Mouse (Mus musculus): ENCODE measurements around the gene Ptcd1. TPM values are rescaled to one million over a fixed set of nuclear protein-coding genes. Genes with fewer than 3 reads are reported as not detected.
A peak's percentile ranks its signal among the peaks of the same experiment; 100 is the strongest.
"Not testable (repeated sequence)": the region's sequence is repeated elsewhere in the genome, so short reads cannot be mapped to it uniquely, and the experiment has no call there.

Ptcd1 gene
- polyA plus RNA-seq, 1 experiment from 2014 or later: 16.9 TPM

DNA sequence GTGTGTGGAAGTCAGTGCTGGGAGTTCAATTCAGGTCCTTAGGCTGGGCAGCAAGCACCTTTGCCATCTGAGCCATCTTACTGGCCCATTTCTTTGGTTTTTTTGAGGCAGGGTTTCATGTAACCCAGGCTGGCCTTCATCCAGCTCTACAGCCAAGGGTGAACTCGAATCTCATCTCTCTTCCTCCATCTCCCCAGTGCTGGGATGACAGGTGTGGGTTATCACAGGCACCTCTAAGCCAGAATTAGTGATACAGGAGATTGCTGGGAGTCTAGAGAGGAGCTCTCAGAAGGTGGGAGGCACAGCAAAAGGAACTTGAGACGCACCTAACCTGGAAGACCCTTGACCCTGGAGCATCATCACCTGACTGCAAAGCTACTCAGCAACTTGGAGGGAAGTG is 53.5 kb downstream of the Ptcd1 start:
- H3K4me2 ChIP-seq: peak overlapping the region; percentile 89
- peak overlapping the region; percentile 70; the same call in 1 of the 2 replicates for H3K9ac ChIP-seq
- peaks cover 41% of the 10 kb centered on the region for H3K4me1 ChIP-seq
- 13% methylated on average over 2 of the region's 2 CpGs for WGBS
- peaks cover 23% of the 10 kb centered on the region for H3K36me3 ChIP-seq
- peak overlapping the region; percentile 83 for H3K4me3 ChIP-seq
- ATAC-seq (ENCODE audit: borderline replicate concordance, extremely low read depth, low FRiP score, low TSS enrichment): no peak
- H3K9me3 ChIP-seq: no peaks in the 10 kb centered on the region
- H3K27me3 ChIP-seq: no peaks in the 10 kb centered on the region
- no peak overlapping the region for H3K27ac ChIP-seq

- Histone ChIP-seq H3K4me2 (no peak overlapping the region), H3K4me1 (peaks cover 35% of the 10 kb centered on the region), H3K9ac (no peak overlapping the region), H3K27ac (no peak overlapping the region), H3K27me3 (no peaks in the 10 kb centered on the region), H3K36me3 (peaks cover 31% of the 10 kb centered on the region), H3K9me3 (no peaks in the 10 kb centered on the region), H3K4me3 (no peak overlapping the region)
- 80% methylated on average over 8 of the region's 8 CpGs for WGBS
- no peak for ATAC-seq (ENCODE audit: borderline replicate concordance, extremely low read depth, low FRiP score, low TSS enrichment)
Measured at GRCm38 (mm10) chr5:145112566-145112965, 54.3 kb downstream of the Ptcd1 start.

- no peaks in the 10 kb centered on the region for H3K27me3 ChIP-seq
- no peaks in the 10 kb centered on the region for H3K9me3 ChIP-seq
- 82% methylated on average over 6 of the region's 6 CpGs for WGBS
- no peak overlapping the region for H3K27ac ChIP-seq
- no peak overlapping the region for H3K4me2 ChIP-seq
- peaks cover 51% of the 10 kb centered on the region for H3K36me3 ChIP-seq
- H3K4me1 ChIP-seq: peaks cover 13% of the 10 kb centered on the region
- no peak for ATAC-seq (ENCODE audit: borderline replicate concordance, extremely low read depth, low FRiP score, low TSS enrichment)
- no peak overlapping the region for H3K9ac ChIP-seq
- H3K4me3 ChIP-seq: no peak overlapping the region
Measured at GRCm38 (mm10) chr5:145110401-145110800, 56.5 kb downstream of the Ptcd1 start.

DNA sequence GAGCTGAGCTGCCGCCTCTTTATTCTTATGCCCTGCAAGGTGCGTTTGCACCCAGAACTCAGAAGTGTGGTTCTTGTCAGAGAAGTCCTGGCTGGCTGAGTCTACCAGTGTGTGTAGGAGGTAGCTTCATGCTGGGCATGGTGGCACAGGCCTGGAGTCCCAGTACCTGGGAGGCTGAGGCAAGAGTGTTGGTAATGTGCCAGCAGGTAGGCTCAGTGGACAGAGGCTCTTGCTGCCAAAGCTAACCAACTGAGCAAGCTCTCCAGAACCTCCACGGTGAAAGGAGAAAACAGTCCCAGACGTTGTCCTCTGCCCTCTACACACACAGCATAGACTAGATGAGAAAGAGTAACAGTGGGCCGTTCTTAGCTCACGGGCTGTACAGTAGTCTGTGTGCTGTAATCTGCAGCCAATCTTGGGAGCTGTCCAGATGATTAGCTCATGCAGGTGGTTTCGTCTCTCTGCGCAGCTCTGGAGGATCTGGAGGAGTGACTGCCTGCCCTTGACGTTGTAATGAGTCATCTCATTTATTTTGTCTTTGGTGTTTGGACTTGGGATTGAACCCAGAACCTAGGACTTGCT is 61.1 kb downstream of the Ptcd1 start:
- 81% methylated on average over 9 of the region's 9 CpGs for WGBS
- no peak overlapping the region for H3K4me3 ChIP-seq
- ATAC-seq (ENCODE audit: borderline replicate concordance, extremely low read depth, low FRiP score, low TSS enrichment): no peak
- H3K4me2 ChIP-seq: no peak overlapping the region
- H3K27me3 ChIP-seq: no peaks in the 10 kb centered on the region
- peaks cover 89% of the 10 kb centered on the region for H3K36me3 ChIP-seq
- no peak overlapping the region for H3K9ac ChIP-seq
- no peaks in the 10 kb centered on the region for H3K9me3 ChIP-seq
- no peaks in the 10 kb centered on the region for H3K4me1 ChIP-seq
- H3K27ac ChIP-seq: no peak overlapping the region

DNA sequence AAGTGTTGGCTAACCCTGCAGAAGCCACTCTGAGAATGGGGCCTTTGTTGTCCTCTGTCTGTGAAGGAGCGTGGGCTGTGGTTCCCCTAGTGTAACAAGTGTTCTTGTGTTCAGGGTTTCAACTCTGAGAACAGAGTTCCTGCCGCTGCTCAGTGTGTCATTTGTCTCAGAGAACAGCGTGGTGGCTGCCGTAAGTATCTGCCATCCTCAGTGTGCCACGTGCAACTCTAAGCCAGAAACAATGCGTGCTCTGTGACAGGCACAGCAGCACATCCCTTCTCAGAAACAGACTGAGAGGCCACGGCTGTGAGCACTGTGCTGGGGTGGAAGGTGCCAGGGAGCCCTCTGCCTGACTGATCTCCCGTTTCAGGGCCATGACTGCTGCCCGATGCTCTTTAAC is 62.6 kb downstream of the Ptcd1 start:
- 70% methylated on average over 9 of the region's 9 CpGs for WGBS
- H3K27ac ChIP-seq: no peak overlapping the region
- H3K9ac ChIP-seq: no peak overlapping the region
- H3K4me1 ChIP-seq: no peaks in the 10 kb centered on the region
- H3K9me3 ChIP-seq: no peaks in the 10 kb centered on the region
- H3K27me3 ChIP-seq: no peaks in the 10 kb centered on the region
- no peak for ATAC-seq (ENCODE audit: borderline replicate concordance, extremely low read depth, low FRiP score, low TSS enrichment)
- H3K36me3 ChIP-seq: peaks cover 87% of the 10 kb centered on the region
- H3K4me3 ChIP-seq: no peak overlapping the region
- H3K4me2 ChIP-seq: no peak overlapping the region

DNA sequence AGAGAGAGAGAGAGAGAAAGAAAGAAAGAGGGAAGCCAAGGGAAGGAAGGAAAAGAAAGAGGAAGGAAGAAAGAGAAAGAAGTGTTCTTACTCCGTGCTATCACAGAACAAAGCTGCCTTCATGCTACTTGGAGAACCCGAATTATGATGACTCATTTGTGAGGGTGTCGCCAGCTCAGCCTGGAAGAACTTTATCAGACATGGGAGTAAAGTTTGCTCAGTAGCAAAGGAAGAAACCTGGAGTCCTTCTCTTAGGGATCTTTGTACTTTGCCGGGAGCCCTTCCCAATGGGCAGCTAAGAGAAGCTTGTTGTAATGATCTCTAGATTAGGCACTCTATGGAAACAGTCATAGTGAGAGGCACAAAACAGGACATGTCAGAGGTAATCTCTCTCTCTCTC is 64.2 kb downstream of the Ptcd1 start:
- H3K4me3 ChIP-seq: no peak overlapping the region
- H3K36me3 ChIP-seq: peaks cover 85% of the 10 kb centered on the region
- H3K4me2 ChIP-seq: no peak overlapping the region
- H3K4me1 ChIP-seq: no peaks in the 10 kb centered on the region
- no peak for ATAC-seq (ENCODE audit: borderline replicate concordance, extremely low read depth, low FRiP score, low TSS enrichment)
- no peak overlapping the region for H3K9ac ChIP-seq
- H3K9me3 ChIP-seq: no peaks in the 10 kb centered on the region
- 88% methylated on average over 4 of the region's 4 CpGs for WGBS
- no peak overlapping the region for H3K27ac ChIP-seq
- no peaks in the 10 kb centered on the region for H3K27me3 ChIP-seq

DNA sequence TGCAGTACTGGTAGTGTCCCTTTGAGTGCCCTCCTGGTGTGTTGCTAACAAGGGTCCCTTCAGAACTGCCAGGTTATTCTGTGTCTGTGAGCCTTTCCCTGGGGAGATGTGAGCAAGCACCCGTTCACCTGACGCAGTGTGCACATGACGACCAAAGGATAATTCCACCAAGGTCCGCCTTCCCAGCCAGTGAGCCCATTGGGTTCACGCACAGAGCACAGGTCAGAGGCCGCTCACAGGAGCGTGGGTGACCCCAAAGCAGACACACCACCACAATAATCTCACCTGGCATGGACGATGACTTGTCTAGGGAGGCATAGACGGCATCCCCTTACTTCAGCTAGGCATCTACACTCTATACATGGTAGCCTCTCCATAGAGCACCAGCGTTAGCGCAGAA is 65.5 kb downstream of the Ptcd1 start:
- H3K4me3 ChIP-seq; H3K4me2 ChIP-seq; H3K9me3 ChIP-seq; H3K27me3 ChIP-seq; H3K4me1 ChIP-seq; H3K27ac ChIP-seq; ATAC-seq (ENCODE audit: borderline replicate concordance, extremely low read depth, low FRiP score, low TSS enrichment); H3K9ac ChIP-seq: not testable (repeated sequence)
- H3K36me3 ChIP-seq: peaks cover 86% of the 10 kb centered on the region
- WGBS: 96% methylated on average over 11 of the region's 11 CpGs

- H3K9me3 ChIP-seq: no peaks in the 10 kb centered on the region
- WGBS: 94% methylated on average over 9 of the region's 9 CpGs
- no peaks in the 10 kb centered on the region for H3K4me1 ChIP-seq
- H3K27me3 ChIP-seq: no peaks in the 10 kb centered on the region
- peaks cover 86% of the 10 kb centered on the region for H3K36me3 ChIP-seq
- H3K27ac ChIP-seq: no peak overlapping the region
- H3K4me2 ChIP-seq: no peak overlapping the region
- ATAC-seq (ENCODE audit: borderline replicate concordance, extremely low read depth, low FRiP score, low TSS enrichment): no peak
- no peak overlapping the region for H3K4me3 ChIP-seq
- no peak overlapping the region for H3K9ac ChIP-seq
Measured at GRCm38 (mm10) chr5:145100960-145101359, 65.9 kb downstream of the Ptcd1 start.

- H3K36me3 ChIP-seq: peaks cover 84% of the 10 kb centered on the region
- H3K9me3 ChIP-seq: no peaks in the 10 kb centered on the region
- H3K9ac ChIP-seq: no peak overlapping the region
- H3K4me3 ChIP-seq: no peak overlapping the region
- WGBS: 87% methylated on average over 10 of the region's 10 CpGs
- H3K27me3 ChIP-seq: no peaks in the 10 kb centered on the region
- no peaks in the 10 kb centered on the region for H3K4me1 ChIP-seq
- no peak overlapping the region for H3K4me2 ChIP-seq
- ATAC-seq (ENCODE audit: borderline replicate concordance, extremely low read depth, low FRiP score, low TSS enrichment): no peak
- H3K27ac ChIP-seq: no peak overlapping the region
Measured at GRCm38 (mm10) chr5:145098340-145098821, 68.5 kb downstream of the Ptcd1 start.

Other genes starting within 250 kb of the Ptcd1 start
- 18.5 and 20.2 TPM in 2 replicates for gene Smurf1, start 201.3 kb downstream of the Ptcd1 start, polyA plus RNA-seq (2015; fragmentation: Nextera tagmentation; extraction: Ambion mirVana)
- not detected in 2 replicates for gene Gm4871, start 134.4 kb downstream of the Ptcd1 start, polyA plus RNA-seq (2015; fragmentation: Nextera tagmentation; extraction: Ambion mirVana)
- 0.14 TPM in 1 of 2 replicates, not detected in the other for gene 1700018F24Rik, start 124.1 kb downstream of the Ptcd1 start, polyA plus RNA-seq (2015; fragmentation: Nextera tagmentation; extraction: Ambion mirVana)
- gene Arpc1a, start 83.3 kb downstream of the Ptcd1 start, polyA plus RNA-seq (2015; fragmentation: Nextera tagmentation; extraction: Ambion mirVana): 146 and 150 TPM in 2 replicates
- gene Kpna7, start 83.1 kb downstream of the Ptcd1 start, polyA plus RNA-seq (2015; fragmentation: Nextera tagmentation; extraction: Ambion mirVana): not detected in 2 replicates
- gene Arpc1b, start 52.9 kb downstream of the Ptcd1 start, polyA plus RNA-seq (2015; fragmentation: Nextera tagmentation; extraction: Ambion mirVana): 359 and 378 TPM in 2 replicates
- 79.2 and 81.1 TPM in 2 replicates for gene Pdap1, start 26.9 kb downstream of the Ptcd1 start, polyA plus RNA-seq (2015; fragmentation: Nextera tagmentation; extraction: Ambion mirVana)
- gene Bud31, start 26.7 kb downstream of the Ptcd1 start, polyA plus RNA-seq (2015; fragmentation: Nextera tagmentation; extraction: Ambion mirVana): 187 and 190 TPM in 2 replicates
- 55.0 and 56.2 TPM in 2 replicates for gene Cpsf4, start 105 bp upstream of the Ptcd1 start, polyA plus RNA-seq (2015; fragmentation: Nextera tagmentation; extraction: Ambion mirVana)
- 691 and 724 TPM in 2 replicates for gene Atp5j2, start 25.0 kb upstream of the Ptcd1 start, polyA plus RNA-seq (2015; fragmentation: Nextera tagmentation; extraction: Ambion mirVana)
- 7.6 and 9.8 TPM in 2 replicates for gene Zkscan14, start 34.8 kb upstream of the Ptcd1 start, polyA plus RNA-seq (2015; fragmentation: Nextera tagmentation; extraction: Ambion mirVana)
- 12.4 and 14.1 TPM in 2 replicates for gene Zkscan5, start 37.5 kb upstream of the Ptcd1 start, polyA plus RNA-seq (2015; fragmentation: Nextera tagmentation; extraction: Ambion mirVana)
- 30.3 and 32.2 TPM in 2 replicates for gene Zfp655, start 64.6 kb upstream of the Ptcd1 start, polyA plus RNA-seq (2015; fragmentation: Nextera tagmentation; extraction: Ambion mirVana)
- gene Zscan25, start 113.4 kb upstream of the Ptcd1 start, polyA plus RNA-seq (2015; fragmentation: Nextera tagmentation; extraction: Ambion mirVana): 0.47 and 0.58 TPM in 2 replicates
- not detected in 2 replicates for gene Cyp3a57, start 178.2 kb upstream of the Ptcd1 start, polyA plus RNA-seq (2015; fragmentation: Nextera tagmentation; extraction: Ambion mirVana)

Measured in lung, embryonic 15.5 days (tissue).